26 mouse cellular contexts compared by ENCODE assay signal in genomic region chr4:138471241-138471640, GRCm38 (mm10). TPM values are rescaled to one million over a fixed set of nuclear protein-coding genes. Genes with fewer than 3 reads are reported as not detected.
DNase-seq lines count a peak whose midpoint lies in the region; ATAC-seq and TF ChIP-seq lines count a peak whose summit lies in the region.
"Had no signal": no experiment of that assay in that cellular context is flagged by ENCODE, and none has a peak within 500 bp of the region (broad histone marks: within the 10 kb centered on the region; RNA-seq: fewer than 3 reads in every experiment).

No protein-coding gene starts in this region.

- WGBS in embryonic facial prominence, embryonic 15.5 days: 56% methylated on average over 7 of the region's 7 CpGs
- 80% methylated on average over 7 of the region's 7 CpGs for WGBS in embryonic facial prominence, embryonic 10.5 days
- WGBS in intestine, embryonic 16.5 days: 34% methylated on average over 7 of the region's 7 CpGs

- no peak overlapping the region for H3K27ac ChIP-seq in embryonic facial prominence, embryonic 15.5 days (replicated peaks)
- no peak overlapping the region for H3K27ac ChIP-seq in embryonic facial prominence, embryonic 10.5 days (replicated peaks)
- peak overlapping the region; percentile 8; the same call in 1 of the 2 replicates for H3K27ac ChIP-seq in layer of hippocampus, adult 2 months
- no peak overlapping the region for H3K27ac ChIP-seq in intestine, embryonic 16.5 days (ENCODE audit: low read length)
- H3K27ac ChIP-seq: forebrain, embryonic 10.5 days; hindbrain, embryonic 14.5 days; kidney, postnatal 0 days; liver, embryonic 13.5 days had no signal

- peaks cover 14% of the 10 kb centered on the region for H3K27me3 ChIP-seq in embryonic facial prominence, embryonic 15.5 days
- H3K27me3 ChIP-seq in embryonic facial prominence, embryonic 10.5 days (replicated peaks; ENCODE audit: low read depth, poor library complexity, severe bottlenecking): peaks cover 45% of the 10 kb centered on the region
- H3K27me3 ChIP-seq in intestine, embryonic 16.5 days (replicated peaks; ENCODE audit: control insufficient read depth, insufficient read depth, low read length): no peaks in the 10 kb centered on the region

- TF ChIP-seq POLR2A in brain, embryonic 14.5 days (IDR thresholded peaks at IDR 0.05; ENCODE audit: borderline replicate concordance, extremely low read depth, insufficient read depth, insufficient read length, poor library complexity, severe bottlenecking): no peak

- H3K9me3 ChIP-seq in embryonic facial prominence, embryonic 15.5 days (replicated peaks): no peaks in the 10 kb centered on the region
- H3K9me3 ChIP-seq in embryonic facial prominence, embryonic 10.5 days: no peaks in the 10 kb centered on the region
- H3K9me3 ChIP-seq in intestine, embryonic 16.5 days (ENCODE audit: control insufficient read depth, low read length): no peaks in the 10 kb centered on the region
- H3K9me3 ChIP-seq: forebrain, embryonic 10.5 days; liver, embryonic 13.5 days had no signal

- no peaks in the 10 kb centered on the region for H3K36me3 ChIP-seq in embryonic facial prominence, embryonic 15.5 days
- no peaks in the 10 kb centered on the region for H3K36me3 ChIP-seq in embryonic facial prominence, embryonic 10.5 days (replicated peaks)
- H3K36me3 ChIP-seq in intestine, embryonic 16.5 days (ENCODE audit: control insufficient read depth, insufficient read depth, low read length): no peaks in the 10 kb centered on the region
- H3K36me3 ChIP-seq: forebrain, embryonic 10.5 days; G1E; liver, embryonic 13.5 days had no signal

- TF ChIP-seq CTCF in layer of hippocampus, adult 2 months (conservative IDR thresholded peaks at IDR 0.05): no peak
- no peak for TF ChIP-seq CTCF in brain, embryonic 14.5 days (IDR thresholded peaks at IDR 0.05; ENCODE audit: borderline replicate concordance, extremely low read depth, insufficient read depth, insufficient read length)

- H3K9ac ChIP-seq in embryonic facial prominence, embryonic 15.5 days: no peak overlapping the region
- H3K9ac ChIP-seq in intestine, embryonic 16.5 days (ENCODE audit: low read depth, low read length): no peak overlapping the region
- H3K9ac ChIP-seq: forebrain, postnatal 0 days; hindbrain, embryonic 14.5 days; liver, embryonic 13.5 days had no signal

- peak; percentile 26; the same call in 1 of the 2 replicates for ATAC-seq in embryonic facial prominence, embryonic 15.5 days (ENCODE audit: insufficient number of reproducible peaks, low FRiP score, low TSS enrichment, low read depth)
- no peak for ATAC-seq in intestine, embryonic 16.5 days
- ATAC-seq: forebrain, postnatal 0 days; midbrain, embryonic 16.5 days had no signal

- H3K4me2 ChIP-seq in embryonic facial prominence, embryonic 15.5 days (replicated peaks): no peak overlapping the region; the same call in 1 of the 2 replicates
- H3K4me2 ChIP-seq in intestine, embryonic 16.5 days (ENCODE audit: low read depth, low read length): 0 out of 2 replicates have a peak overlapping the region, but pooled peaks have one; percentile 0
- H3K4me2 ChIP-seq: heart, embryonic 11.5 days; hindbrain, embryonic 14.5 days; liver, embryonic 13.5 days had no signal

- H3K4me3 ChIP-seq in embryonic facial prominence, embryonic 15.5 days (replicated peaks): no peak overlapping the region
- H3K4me3 ChIP-seq in embryonic facial prominence, embryonic 10.5 days: no peak overlapping the region
- H3K4me3 ChIP-seq in layer of hippocampus, adult 2 months: no peak overlapping the region
- H3K4me3 ChIP-seq in intestine, embryonic 16.5 days (ENCODE audit: low read length): no peak overlapping the region
- H3K4me3 ChIP-seq: forebrain, embryonic 10.5 days; liver, embryonic 13.5 days; myocyte had no signal

- H3K4me1 ChIP-seq in embryonic facial prominence, embryonic 15.5 days: peaks cover 10% of the 10 kb centered on the region
- H3K4me1 ChIP-seq in embryonic facial prominence, embryonic 10.5 days: peaks cover 9% of the 10 kb centered on the region
- H3K4me1 ChIP-seq in intestine, embryonic 16.5 days (ENCODE audit: control insufficient read depth, insufficient read depth, low read length): peaks cover 24% of the 10 kb centered on the region
- H3K4me1 ChIP-seq: liver, embryonic 13.5 days had no signal

- no peak for DNase-seq in embryonic facial prominence, embryonic 10.5 days (ENCODE audit: low spot score)
- DNase-seq in layer of hippocampus, adult 2 months (ENCODE audit: low spot score in 2 of 2): no peak
- DNase-seq in layer of hippocampus, postnatal 36 days: no peak
- peak; percentile 19 for DNase-seq in brain, embryonic 14.5 days (ENCODE audit: low read depth)
- no peak for DNase-seq in adrenal gland, postnatal 4 days (ENCODE audit: low spot score in 2 of 2)
- DNase-seq: adrenal gland, adult 2 months; B cell, adult 2 months; forebrain, postnatal 0 days; gastrocnemius, postnatal 14 days; heart, adult 11 months; heart, postnatal 10 days; kidney, adult 11 months; liver, embryonic 13.5 days; lung, adult 2 months; lung, postnatal 36 days; thymus, adult 18-20 months; thymus, postnatal 4 days had no signal

RNA-seq across cellular contexts. Expression of gene Camk2n1, which starts 17.1 kb away (rescaled TPM):
- 3.1 and 3.4 TPM in 2 replicates for polyA plus RNA-seq in embryonic facial prominence, embryonic 15.5 days (2015; fragmentation: Nextera tagmentation; extraction: Ambion mirVana)
- 1.1 and 1.2 TPM in 2 replicates for polyA plus RNA-seq in embryonic facial prominence, embryonic 10.5 days (2016; fragmentation: Nextera tagmentation; extraction: Ambion mirVana)
- total RNA-seq in layer of hippocampus, adult 2 months (2021): 100 to 1,000 TPM; 378 to 385 TPM
- total RNA-seq in layer of hippocampus, postnatal 36 days (2021): 100 to 1,000 TPM; 359 to 375 TPM
- polyA plus RNA-seq in brain, embryonic 14.5 days (2012; rRNA removed): 28.3 and 37.4 TPM in 2 replicates
- 3.5 and 3.6 TPM in 2 replicates for polyA plus RNA-seq in intestine, embryonic 16.5 days (2015; fragmentation: Nextera tagmentation; extraction: Ambion mirVana)
- 10 to 100 TPM; 32.9 to 36.4 TPM for total RNA-seq in adrenal gland, postnatal 4 days (2021)

RNA-seq across cellular contexts. Expression of gene Mul1, which starts 36.8 kb away (rescaled TPM):
- 17.7 and 18.0 TPM in 2 replicates for polyA plus RNA-seq in embryonic facial prominence, embryonic 15.5 days (2015; fragmentation: Nextera tagmentation; extraction: Ambion mirVana)
- polyA plus RNA-seq in embryonic facial prominence, embryonic 10.5 days (2016; fragmentation: Nextera tagmentation; extraction: Ambion mirVana): 19.7 and 20.8 TPM in 2 replicates
- total RNA-seq in layer of hippocampus, adult 2 months (2021): 10 to 100 TPM; 54.4 to 57.9 TPM
- total RNA-seq in layer of hippocampus, postnatal 36 days (2021): 10 to 100 TPM; 53.4 to 62.5 TPM
- polyA plus RNA-seq in brain, embryonic 14.5 days (2012; rRNA removed): 14.5 and 19.6 TPM in 2 replicates
- polyA plus RNA-seq in intestine, embryonic 16.5 days (2015; fragmentation: Nextera tagmentation; extraction: Ambion mirVana): 32.7 and 35.3 TPM in 2 replicates
- total RNA-seq in adrenal gland, postnatal 4 days (2021): 10 to 100 TPM; 46.4 to 51.4 TPM
